Mouse (Mus musculus): Measurements from ENCODE around the gene Mef2c. TPM values are rescaled to one million over a fixed set of nuclear protein-coding genes. Genes with fewer than 3 reads are reported as not detected.

Mef2c gene
- total and polyA plus RNA-seq, 3 experiments: not detected

GRCm38 (mm10) chr13:83573855-83574583 is 70.2 kb downstream of the Mef2c start:
- Histone ChIP-seq H3K4me3 (ENCODE audit: control insufficient read depth in 1 of 2, insufficient read depth in 1 of 2, low read depth in 2 of 2, low read length in 2 of 2) (no peak overlapping the region), H3K79me2 (ENCODE audit: control insufficient read depth, insufficient read depth, low read length, poor library complexity) (no peaks in the 10 kb centered on the region), H3K4me1 (ENCODE audit: control insufficient read depth in 1 of 2, insufficient read depth in 2 of 2, low read length in 2 of 2) (peaks cover 0 to 3% of the 10 kb centered on the region in 2 experiments; a peak in 2 of 4 replicates), H3K36me3 (ENCODE audit: control insufficient read depth in 1 of 2, insufficient read depth in 2 of 2, low read length in 2 of 2) (peaks cover 0 to 7% of the 10 kb centered on the region in 2 experiments; a peak in 2 of 4 replicates), H3K27ac (ENCODE audit: control insufficient read depth, low read depth, low read length) (no peak overlapping the region), H3K9ac (ENCODE audit: control insufficient read depth, low read depth, low read length, poor library complexity, severe bottlenecking) (no peak overlapping the region), H3K9me3 (replicated peaks; ENCODE audit: insufficient read depth, low read length) (no peaks in the 10 kb centered on the region), H3K27me3 (ENCODE audit: control insufficient read depth in 1 of 2, insufficient read depth in 2 of 2, low read length in 2 of 2) (no peaks in the 10 kb centered on the region)
- TF ChIP-seq CHD1 (IDR thresholded peaks at IDR 0.05; ENCODE audit: low read depth, low read length) (no peak), USF1 (IDR thresholded peaks at IDR 0.05; ENCODE audit: low read depth, low read length) (no peak), HCFC1 (IDR thresholded peaks at IDR 0.05; ENCODE audit: low read depth, low read length) (no peak), CHD2 (IDR thresholded peaks at IDR 0.05; ENCODE audit: low read length) (no peak), MAX (IDR thresholded peaks at IDR 0.05; ENCODE audit: low read length) (no peak), NRF1 (IDR thresholded peaks at IDR 0.05; ENCODE audit: insufficient read depth, low read depth, low read length, poor library complexity, severe bottlenecking) (no peak), BHLHE40 (IDR thresholded peaks at IDR 0.05; ENCODE audit: borderline replicate concordance, low read depth, low read length) (no peak), CTCF (IDR thresholded peaks at IDR 0.05 in 2 of 3, conservative IDR thresholded peaks at IDR 0.05 in 1 of 3; ENCODE audit: control insufficient read depth in 1 of 3, insufficient read depth in 1 of 3, low read depth in 2 of 3, low read length in 3 of 3, poor library complexity in 1 of 3, severe bottlenecking in 1 of 3) (no peak), POLR2AphosphoS5 (IDR thresholded peaks at IDR 0.05; ENCODE audit: borderline replicate concordance, low read depth, low read length) (no peak), ZC3H11A (IDR thresholded peaks at IDR 0.05; ENCODE audit: low read depth, low read length) (no peak), USF2 (IDR thresholded peaks at IDR 0.05; ENCODE audit: borderline replicate concordance in 1 of 2, insufficient read depth in 1 of 2, low read depth in 1 of 2, low read length in 2 of 2) (no peak), MEF2A (IDR thresholded peaks at IDR 0.05; ENCODE audit: extremely low read depth, insufficient replicate concordance, low read depth, low read length, poor library complexity, severe bottlenecking) (no peak), POLR2A (IDR thresholded peaks at IDR 0.05; ENCODE audit: control insufficient read depth in 1 of 2, insufficient read depth in 1 of 2, low read depth in 1 of 2, low read length in 2 of 2, poor library complexity in 1 of 2) (no peak), KAT2A (conservative IDR thresholded peaks at IDR 0.05; ENCODE audit: low read depth, low read length) (no peak), TBP (IDR thresholded peaks at IDR 0.05; ENCODE audit: low read depth, low read length) (no peak), TAL1 (IDR thresholded peaks at IDR 0.05; ENCODE audit: low read length) (no peak)
- DNase-seq (ENCODE audit: low read depth, low spot score): no peak

GRCm38 (mm10) chr13:83574866-83575265 is 71.0 kb downstream of the Mef2c start:
- TF ChIP-seq MEF2A (IDR thresholded peaks at IDR 0.05; ENCODE audit: extremely low read depth, insufficient replicate concordance, low read depth, low read length, poor library complexity, severe bottlenecking) (no peak), BHLHE40 (IDR thresholded peaks at IDR 0.05; ENCODE audit: borderline replicate concordance, low read depth, low read length) (no peak), NELFE (IDR thresholded peaks at IDR 0.05; ENCODE audit: low read depth, low read length) (no peak), CTCF (IDR thresholded peaks at IDR 0.05 in 2 of 3, conservative IDR thresholded peaks at IDR 0.05 in 1 of 3; ENCODE audit: control insufficient read depth in 1 of 3, insufficient read depth in 1 of 3, low read depth in 2 of 3, low read length in 3 of 3, poor library complexity in 1 of 3, severe bottlenecking in 1 of 3) (no peak), MAZ (IDR thresholded peaks at IDR 0.05; ENCODE audit: low read depth, low read length) (no peak), RCOR1 (IDR thresholded peaks at IDR 0.05; ENCODE audit: low read depth, low read length) (no peak), EP300 (IDR thresholded peaks at IDR 0.05; ENCODE audit: low read depth in 1 of 2, low read length in 2 of 2) (no peak), RAD21 (IDR thresholded peaks at IDR 0.05; ENCODE audit: low read depth, low read length) (no peak), GATA1 (IDR thresholded peaks at IDR 0.05; ENCODE audit: low read depth, low read length) (no peak)
- Histone ChIP-seq H3K79me2 (ENCODE audit: control insufficient read depth, insufficient read depth, low read length, poor library complexity) (no peaks in the 10 kb centered on the region), H3K4me3 (ENCODE audit: control insufficient read depth in 1 of 2, insufficient read depth in 1 of 2, low read depth in 2 of 2, low read length in 2 of 2) (no peak overlapping the region), H3K9ac (ENCODE audit: control insufficient read depth, low read depth, low read length, poor library complexity, severe bottlenecking) (no peak overlapping the region), H3K4me1 (ENCODE audit: control insufficient read depth in 1 of 2, insufficient read depth in 2 of 2, low read length in 2 of 2) (peaks cover 0 to 3% of the 10 kb centered on the region in 2 experiments; a peak in 2 of 4 replicates), H3K27me3 (ENCODE audit: control insufficient read depth in 1 of 2, insufficient read depth in 2 of 2, low read length in 2 of 2) (no peaks in the 10 kb centered on the region), H3K36me3 (ENCODE audit: control insufficient read depth in 1 of 2, insufficient read depth in 2 of 2, low read length in 2 of 2) (peaks cover 0 to 7% of the 10 kb centered on the region in 2 experiments; a peak in 2 of 4 replicates), H3K27ac (ENCODE audit: control insufficient read depth, low read depth, low read length) (no peak overlapping the region), H3K9me3 (replicated peaks; ENCODE audit: insufficient read depth, low read length) (no peaks in the 10 kb centered on the region)
- no peak for DNase-seq (ENCODE audit: low read depth, low spot score)
